Mouse (Mus musculus): Measurements from ENCODE around the gene 3110040M04Rik.

The 3110040M04Rik gene

DNA sequence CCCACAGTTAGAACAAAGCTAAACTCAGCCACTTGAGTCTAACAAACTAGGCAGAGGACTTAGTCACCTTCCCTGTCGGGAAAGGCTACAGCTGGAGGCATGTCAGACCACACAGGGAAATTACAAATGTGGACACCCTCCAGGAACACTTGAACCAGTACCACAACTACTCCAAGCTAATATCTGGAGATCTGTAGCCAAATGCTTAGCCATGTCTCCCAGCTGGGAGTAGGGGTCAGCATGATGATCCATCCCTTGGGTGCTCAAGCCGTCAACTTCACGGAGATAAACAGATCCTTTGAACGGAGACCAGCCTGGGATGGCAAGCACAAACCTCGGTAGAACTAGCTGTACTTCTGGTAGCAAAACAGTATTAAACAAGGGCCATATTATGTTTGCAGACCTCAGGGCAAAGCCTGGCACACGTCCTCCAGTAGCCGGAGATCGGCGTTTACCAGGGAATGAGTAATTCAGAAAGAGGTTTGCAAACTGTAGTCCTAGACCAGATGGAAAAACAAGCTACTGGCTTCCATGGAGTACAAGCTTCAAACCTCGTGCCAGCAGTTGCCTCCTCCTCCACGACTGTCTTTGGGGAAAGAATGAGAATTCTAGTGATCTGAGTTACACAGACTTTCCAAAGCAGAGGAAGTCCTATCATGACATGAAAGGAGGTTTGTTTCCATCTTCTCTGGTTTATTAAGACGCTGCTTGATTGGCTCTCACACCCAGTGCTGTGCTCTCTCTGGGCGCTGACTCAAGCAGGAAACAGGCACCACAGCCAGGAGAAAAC, 32.4 kb downstream of the 3110040M04Rik start:
- peak; percentile 18 for DNase-seq (ENCODE audit: low spot score)

DNA sequence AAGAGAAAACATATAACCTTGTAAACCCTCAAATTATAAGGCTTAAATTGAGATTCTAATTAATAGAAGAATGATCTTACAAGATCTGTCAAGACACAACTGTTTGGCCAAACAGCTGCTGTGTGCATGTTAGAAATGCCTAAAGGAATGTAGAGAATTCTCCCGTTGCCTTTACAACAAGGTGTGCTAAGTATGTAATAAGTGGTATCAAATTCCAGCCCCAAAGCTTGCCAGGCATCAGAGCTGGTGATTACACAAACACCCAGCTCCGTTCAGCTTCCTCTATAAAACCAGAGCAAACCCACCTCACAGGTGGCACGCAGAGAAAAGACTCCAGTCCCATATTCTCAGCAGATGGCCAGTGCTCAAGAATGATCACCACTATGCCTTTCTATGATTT, 33.9 kb downstream of the 3110040M04Rik start:
- DNase-seq (ENCODE audit: low spot score): no peak

DNA sequence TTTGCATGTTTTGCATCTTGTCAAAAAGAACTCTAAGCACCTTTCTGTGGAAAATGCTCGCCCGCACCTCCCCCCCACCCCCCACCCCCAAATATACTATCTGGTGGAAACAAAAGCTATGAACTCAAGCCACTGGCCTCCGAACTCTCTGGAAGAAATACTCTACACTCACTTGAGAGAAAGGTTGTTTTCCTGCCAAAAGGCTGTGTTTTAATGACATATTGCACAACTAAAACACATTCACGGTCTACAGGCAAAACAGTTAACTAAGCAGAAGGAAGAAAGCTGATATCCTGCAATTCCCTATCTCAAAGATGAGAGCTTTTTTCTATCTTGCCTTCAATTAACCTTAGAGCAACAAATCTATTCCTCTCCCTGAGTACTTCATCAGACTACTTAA, 39.4 kb downstream of the 3110040M04Rik start:
- DNase-seq (ENCODE audit: low spot score): no peak

DNA sequence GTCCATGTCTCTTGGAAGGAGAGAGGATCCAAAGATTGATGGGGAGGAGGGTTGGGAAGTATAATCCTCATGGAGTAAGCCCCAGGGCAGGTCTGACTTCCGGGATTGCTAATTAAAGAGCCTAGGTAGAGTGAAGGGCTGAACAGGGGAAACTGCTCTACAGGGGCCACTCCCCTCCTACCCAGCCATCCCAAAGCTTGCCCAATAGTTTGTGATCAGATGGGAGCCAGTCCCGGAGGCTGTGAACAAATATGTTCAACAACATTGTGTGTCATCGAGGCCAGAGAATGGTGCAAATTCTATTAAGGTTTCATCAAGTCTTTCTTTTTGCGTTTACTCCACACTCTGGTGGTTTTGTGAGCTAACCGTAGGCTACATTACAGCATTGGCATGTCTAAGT, 40.1 kb downstream of the 3110040M04Rik start:
- no peak for DNase-seq (ENCODE audit: low spot score)

DNA sequence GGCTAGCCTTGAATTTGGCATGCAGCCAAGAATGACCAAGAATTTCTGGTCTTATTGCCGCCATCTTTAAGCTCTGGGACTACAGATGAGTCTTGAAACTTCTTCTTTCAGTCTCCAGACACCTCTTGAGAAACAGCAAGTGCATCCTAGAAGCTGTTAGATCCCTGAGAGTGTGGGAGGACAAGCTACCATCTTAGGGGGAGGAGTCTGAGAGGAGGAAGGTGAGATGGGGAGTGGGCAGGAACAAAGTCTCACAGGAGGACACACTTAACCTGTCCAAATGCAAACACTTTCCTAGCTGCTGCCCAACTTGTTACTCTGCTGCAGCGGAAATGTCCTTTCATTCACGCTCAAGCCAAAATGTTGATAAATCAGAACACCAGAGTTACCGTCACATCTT, 40.8 kb downstream of the 3110040M04Rik start:
- no peak for DNase-seq (ENCODE audit: low spot score)

DNA sequence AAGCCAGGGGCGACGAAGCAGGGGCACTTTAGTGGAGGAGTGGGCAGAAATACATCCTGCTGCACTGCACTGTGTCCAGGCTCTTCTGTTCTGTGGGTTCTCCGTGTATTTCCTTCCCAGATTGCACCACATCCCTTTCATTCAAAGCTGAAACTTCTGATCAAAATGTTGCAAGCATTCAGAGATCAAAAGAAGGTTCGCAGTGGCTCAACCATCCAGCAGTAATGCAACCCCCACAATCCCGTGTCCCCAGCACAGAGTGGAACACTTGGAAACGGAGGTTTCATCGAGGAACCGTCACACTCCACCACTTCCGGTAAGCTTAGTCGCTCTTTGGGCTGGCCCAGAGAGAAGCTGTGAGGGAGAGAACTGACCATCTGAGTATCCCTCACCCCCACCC, 41.2 kb downstream of the 3110040M04Rik start:
- DNase-seq (ENCODE audit: low spot score): no peak

DNA sequence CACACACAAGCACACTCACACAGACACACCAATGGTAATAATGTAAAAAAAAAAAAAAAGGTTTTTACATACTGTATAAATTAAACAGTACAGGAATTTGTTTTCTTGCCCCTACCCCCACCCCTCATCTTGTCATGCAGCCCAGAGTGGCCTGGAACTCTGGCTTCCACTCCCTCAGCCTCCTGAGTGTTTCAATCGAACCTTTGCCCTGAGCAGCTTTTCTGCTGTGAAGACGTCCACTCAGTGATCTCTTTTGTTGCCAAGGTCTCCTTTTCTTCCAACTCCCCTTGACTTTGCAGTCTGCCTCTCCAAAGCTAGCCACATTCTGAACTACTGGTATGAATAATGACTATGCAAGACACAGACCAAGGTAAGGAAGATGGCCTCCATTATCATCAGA, 41.9 kb downstream of the 3110040M04Rik start:
- DNase-seq (ENCODE audit: low spot score): no peak

DNA sequence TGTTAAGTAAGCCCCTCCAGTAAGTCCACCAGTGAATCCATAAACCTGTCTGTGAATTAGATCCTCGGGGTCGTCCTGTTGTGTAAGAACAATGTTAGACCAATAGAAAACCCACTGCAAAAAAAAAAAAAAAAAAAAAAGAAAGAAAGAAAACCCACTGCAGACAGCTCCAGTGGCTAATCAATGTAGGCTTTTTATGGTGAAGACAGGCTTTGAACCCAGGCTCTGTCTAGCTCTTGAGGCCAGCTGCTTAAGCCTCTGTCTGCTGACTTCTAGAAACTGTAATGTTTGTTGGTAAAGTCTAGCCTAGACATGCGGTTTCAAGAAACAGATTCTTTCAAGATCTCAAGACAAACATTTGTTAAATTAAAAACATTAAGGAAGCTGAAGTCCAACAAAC, 46.2 kb downstream of the 3110040M04Rik start:
- DNase-seq (ENCODE audit: low spot score): no peak

DNA sequence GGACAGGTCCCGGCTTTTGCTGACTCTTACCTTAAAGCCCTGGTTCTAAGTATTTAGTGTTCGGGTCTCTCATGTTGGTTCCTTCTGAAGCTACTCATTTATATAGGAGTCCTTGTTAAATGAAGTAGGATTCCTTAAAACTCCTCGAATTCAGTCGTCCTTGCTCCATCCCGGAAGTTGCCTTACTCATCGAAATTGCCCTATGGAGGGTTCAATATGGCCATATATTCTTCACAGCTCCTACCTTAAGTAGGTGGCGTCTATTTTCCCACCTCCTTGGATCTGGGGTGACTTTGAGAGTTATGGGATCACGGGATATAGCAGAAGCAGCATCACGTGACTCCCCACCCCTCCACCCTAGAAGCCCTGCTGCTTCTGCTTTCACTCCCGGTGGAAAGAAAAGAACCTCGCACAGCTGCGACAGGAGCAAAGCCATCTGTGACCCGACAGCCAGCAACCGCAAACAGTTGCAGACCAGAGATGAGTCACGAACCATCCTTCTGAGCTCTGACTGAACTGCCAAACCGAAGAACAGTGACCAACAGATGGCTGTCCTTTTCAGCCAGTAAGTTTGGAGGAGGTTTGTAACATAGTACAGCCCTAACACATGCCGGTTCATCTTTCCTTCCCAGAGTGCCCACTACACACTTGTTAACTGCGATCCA, 46.7 kb downstream of the 3110040M04Rik start:
- peak; percentile 41 for DNase-seq (ENCODE audit: low spot score)

DNA sequence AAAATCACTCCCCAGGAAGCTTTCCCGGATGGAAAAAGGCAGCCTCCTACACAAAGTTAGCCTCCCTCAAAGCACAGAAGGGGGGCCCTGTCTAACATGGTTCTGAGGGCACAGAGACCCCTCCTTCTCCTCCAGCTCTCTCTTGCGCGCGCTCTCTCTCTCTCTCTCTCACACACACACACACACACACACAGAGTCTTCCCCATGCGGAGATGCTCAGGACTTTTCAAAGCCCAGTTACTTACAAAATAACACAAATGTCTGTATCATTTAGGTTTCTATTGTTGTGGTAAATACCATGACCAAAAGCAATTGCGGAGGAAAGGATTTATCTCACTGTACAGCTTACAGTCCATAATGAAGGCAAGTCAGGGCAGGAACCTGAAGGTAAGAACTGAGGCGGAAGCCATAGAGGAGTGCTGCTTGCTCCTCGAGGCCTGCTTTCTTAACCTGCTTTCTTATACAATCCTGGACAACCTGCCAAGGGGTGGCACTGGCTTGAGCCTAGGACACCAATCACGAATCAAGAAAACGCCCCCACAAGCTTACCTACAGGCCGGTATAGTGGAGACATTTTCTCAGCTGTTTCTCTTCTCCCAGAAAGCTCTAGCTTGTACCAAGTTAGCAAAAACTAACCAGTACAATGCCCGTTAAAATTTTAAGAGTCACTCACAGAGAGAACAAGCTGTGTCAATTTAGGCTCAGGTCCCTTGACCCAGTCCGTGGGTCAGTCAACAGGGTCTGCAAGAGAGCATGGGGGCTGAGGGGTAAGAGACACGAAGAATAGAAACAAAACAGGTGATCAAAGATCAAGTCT, 47.5 kb downstream of the 3110040M04Rik start:
- DNase-seq (ENCODE audit: low spot score): no peak

All from layer of hippocampus, adult 9-10 months (tissue).